Mouse (Mus musculus) E14TG2a.4 (cell line): ENCODE results near the gene Rplp0.

ENCODE experiments used
- CTCF ChIP-seq: conservative IDR thresholded peaks from 2 replicates; pipeline ENCODE4 v1.5.1; 2014; ENCODE audit warnings: low read length
- NANOG ChIP-seq: IDR thresholded peaks from 2 replicates; pipeline ENCODE4 v1.6.1; 2014; ENCODE audit warnings: borderline replicate concordance, low read length, mixed read lengths
- POU5F1 ChIP-seq: IDR thresholded peaks from 2 replicates; pipeline ENCODE4 v1.6.1; 2014; ENCODE audit warnings: low read length, borderline replicate concordance

GRCm38 (mm10) chr5:115572679-115573535 is 13.6 kb downstream of the Rplp0 start:
- TF ChIP-seq CTCF = no peak
- no peak for TF ChIP-seq POU5F1
- no peak for TF ChIP-seq NANOG
